Mouse (Mus musculus): ENCODE results near the gene Wfikkn2.

Wfikkn2 gene

DNA sequence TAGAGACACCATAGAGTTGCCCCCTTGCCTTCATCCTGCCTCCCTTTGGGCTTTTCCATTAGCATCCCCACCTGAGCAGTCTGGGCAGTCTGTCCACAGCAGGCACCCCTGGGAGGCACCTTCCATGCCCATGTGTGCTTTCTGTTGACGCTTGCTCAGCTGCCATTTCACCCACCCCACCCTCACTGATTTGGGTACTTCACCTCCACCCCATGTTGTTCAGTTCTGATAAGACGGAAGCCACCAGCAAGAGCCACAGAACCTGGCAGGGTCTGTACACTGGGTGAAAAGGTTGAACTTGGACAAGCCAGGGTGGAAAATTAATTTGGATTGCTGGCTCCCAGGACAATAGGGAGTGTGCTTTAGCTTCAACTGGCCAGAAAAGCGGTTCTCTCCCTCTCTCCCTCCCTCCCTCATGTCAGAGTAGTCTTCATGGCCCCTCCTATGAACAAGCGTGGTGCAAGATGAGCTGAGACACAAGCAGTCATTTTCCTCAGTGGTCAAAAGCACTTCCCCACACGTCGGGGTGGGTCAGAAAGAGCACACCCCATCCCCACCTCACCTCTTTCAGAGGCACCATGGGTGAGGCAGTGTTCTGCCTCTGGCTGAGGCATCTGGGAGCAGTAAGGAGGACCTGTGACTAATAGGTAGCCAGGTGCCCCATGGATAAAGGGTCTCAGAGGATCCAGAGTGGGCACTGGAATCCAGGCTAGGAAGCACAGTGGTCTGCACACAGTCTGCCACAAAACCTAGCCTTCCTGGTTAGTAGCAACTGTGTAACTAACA, 16.0 kb upstream of the Wfikkn2 start:
- no peak for DNase-seq (ENCODE audit: low spot score)

DNA sequence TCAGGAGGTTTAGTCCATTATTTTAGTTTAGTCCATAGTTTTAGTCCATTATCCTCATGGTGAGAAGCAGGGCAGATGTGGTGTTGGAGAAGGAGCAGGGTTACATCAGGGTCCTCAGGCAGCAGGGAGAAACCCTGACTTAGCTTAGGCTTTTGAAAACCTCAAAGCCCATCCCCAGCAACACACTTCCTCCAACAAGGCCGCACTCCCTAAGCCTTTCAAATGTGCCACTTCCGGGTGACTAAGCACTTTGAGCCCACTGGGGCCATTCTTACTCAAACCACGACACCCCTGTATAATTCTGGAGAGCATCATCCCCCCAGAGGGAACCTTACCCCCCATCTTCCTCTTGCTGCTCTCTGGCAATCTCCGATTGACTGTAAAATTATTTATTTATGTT, 14.0 kb upstream of the Wfikkn2 start:
- no peak for DNase-seq (ENCODE audit: low spot score)

DNA sequence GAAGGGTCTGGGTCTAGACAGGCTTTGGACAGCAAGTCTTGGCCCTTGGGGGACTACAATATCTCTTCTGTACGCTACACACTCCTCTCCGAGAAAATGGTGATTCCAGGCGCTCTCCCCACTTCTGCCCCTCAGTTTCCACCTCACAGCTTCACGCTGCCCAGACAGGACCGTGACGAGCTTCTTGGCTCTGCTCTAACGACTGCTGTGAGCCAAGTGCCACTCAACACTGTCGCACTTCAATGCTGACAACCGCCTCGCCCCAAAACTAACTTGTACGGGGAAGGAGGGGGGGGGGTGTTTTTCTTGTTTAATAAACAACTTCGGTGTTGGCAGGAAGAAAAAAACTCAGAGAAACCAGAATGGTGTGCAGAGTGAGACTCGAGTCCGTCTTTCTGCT, 12.2 kb upstream of the Wfikkn2 start:
- DNase-seq (ENCODE audit: low spot score), result no peak

DNA sequence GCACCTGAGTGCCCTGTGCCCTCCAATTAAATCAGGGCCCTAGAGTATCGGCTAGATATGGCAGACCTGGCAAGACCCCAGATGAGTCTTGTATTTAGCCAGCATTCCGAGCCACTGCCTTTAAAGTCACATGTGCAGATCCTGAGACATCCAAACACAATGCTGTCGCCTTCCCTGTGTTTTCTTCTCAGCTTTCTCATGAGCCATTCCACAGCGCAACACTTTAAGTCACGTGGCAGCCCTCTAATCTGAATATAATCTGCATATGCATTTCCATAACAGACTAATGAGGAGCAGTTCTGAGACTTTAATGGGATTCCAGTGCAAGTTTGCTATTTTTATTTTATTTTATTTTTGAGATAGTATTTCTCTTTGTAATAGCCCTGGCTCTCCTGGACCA, 9.9 kb upstream of the Wfikkn2 start:
- DNase-seq (ENCODE audit: low spot score), result no peak

DNA sequence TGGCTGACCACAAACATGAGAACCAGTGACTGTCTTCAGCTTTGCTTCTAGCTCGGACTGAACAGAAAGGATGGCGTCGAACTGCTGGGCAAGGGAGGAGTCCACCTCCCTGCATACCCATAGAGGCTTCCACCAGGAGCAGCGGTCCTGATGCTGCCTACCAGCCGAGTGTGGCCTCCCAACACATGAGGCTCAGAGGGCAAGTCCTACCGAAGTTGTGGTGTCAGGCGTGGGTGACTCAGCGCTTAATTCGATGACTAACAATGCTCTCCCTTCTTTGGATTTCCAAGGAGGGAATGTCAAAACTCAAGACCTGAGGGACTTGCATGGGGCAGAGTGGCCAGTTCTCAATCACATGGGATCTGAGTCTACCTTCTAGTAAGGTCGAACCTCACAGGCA, 7.9 kb upstream of the Wfikkn2 start:
- no peak for DNase-seq (ENCODE audit: low spot score)

DNA sequence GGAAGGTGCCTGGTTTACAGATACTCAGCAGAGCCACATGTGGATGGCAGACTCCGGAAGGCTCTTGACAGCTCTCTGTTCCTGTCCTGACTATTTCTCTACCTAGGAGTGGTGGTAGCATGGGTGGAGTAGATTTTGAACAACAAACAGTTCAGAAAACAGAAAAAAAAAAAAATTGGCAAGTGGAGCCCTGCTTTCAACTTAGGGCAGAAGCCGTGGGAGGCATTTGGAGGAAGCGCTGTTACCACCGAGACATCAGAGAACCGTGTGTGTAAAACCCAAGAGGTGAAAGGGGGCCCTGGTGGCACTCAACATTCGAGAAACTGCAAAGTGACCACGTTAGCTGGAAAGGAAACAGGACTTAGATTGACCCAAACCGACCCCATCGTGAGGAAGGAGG, 7.4 kb upstream of the Wfikkn2 start:
- DNase-seq (ENCODE audit: low spot score), result no peak

DNA sequence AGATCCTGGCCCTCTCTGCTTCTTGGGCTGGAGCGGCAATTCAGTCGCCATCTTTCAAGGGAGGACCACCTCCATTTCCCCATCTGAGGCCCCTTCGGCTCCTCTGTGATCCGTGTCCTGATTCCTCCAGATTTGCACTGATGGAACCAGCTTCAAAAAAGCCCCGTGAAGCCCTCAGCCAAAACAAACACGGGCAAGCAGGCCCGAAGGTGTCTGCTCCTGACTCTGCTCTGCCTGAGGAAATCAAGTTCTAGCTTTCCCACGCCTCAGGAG, 920 bp upstream of the Wfikkn2 start:
- DNase-seq (ENCODE audit: low spot score), result no peak

DNA sequence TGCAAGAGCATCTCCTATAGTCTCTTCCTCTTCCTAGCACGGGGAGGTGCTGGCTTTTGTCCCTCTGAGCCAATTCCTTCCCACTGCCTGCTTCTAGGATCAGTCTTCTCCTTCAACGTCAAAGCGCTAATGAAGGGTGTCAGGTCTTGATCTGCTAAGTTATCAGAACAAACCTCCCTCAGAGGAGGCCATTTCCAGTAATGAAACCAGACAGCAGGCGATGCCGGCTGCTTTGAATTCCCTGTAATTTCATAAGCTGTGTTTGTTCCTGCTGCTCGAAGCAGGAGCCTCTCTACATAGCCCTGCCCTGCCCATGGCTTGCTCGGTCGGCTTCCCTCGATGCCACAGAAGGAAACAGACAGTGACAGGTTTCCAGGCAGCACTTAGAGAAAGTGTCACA, 1.4 kb downstream of the Wfikkn2 start:
- no peak for DNase-seq (ENCODE audit: low spot score)

DNA sequence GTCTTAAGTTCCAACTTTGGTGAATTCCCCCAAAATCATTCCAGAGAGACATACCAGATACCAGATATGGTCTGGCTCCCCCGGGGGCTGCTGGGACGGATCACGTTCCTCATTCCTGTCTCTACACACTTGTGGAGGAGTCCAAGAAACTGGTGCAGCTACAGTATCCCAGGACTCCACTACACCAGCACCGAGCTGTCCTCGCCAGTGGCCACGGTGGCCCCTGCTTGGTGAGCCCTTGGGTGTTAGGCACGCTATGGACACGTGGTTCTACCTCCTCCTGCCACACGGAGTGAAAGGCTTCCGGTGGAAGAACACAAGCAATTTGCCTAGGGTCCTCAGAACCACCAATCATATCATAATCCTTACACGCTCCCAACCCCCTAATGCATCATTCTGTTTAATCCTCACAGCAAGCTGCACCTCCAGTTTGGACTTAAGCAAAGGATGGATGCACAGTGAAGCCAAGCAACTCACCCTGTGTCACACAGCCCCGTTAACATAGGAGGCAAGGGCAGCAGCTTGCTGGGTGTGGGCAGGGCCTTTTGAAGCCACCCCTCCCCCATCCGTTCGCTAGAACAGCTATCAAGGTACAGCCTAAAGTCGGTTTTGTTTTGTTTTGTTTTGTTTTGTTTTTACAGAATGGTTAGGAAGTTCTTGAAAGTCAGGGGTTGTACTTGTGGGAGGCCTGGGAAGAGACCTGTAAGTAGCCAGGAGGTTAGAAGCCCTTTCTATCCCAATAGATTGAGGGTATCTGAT, 2.2 kb downstream of the Wfikkn2 start:
- DNase-seq (ENCODE audit: low spot score), result no peak

DNA sequence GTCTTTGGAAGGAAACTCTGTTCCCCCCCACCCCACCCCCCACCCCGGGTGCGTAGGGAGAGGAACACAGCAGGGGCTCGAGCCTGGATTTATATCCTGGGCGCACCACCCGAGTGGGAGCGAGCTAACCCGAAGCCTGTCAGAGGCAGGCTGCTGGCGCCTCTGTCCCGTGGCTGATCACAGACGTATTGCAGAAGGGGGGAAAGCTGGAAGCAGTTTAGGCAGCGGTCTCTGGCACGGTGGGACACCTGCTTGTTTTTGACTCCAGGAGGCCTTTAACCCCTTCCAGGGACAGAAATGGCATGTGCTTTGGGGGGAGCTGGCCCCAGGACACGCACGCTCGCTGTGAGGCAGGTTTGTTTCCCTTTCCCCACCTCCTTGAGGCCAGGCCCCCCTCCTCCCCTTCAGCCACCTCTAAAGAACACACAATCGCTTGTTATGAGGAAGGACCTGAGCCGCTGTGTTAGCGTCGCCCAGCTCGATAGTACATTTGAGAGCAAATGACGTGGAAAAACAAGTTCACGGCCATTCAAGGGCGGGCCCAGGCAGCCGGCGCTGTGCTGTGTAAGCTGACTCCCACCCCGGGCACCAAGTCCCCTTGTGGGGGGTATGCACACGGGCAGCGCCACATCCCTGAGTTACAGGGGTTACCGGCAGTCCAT, 2.9 kb downstream of the Wfikkn2 start:
- no peak for DNase-seq (ENCODE audit: low spot score)

DNA sequence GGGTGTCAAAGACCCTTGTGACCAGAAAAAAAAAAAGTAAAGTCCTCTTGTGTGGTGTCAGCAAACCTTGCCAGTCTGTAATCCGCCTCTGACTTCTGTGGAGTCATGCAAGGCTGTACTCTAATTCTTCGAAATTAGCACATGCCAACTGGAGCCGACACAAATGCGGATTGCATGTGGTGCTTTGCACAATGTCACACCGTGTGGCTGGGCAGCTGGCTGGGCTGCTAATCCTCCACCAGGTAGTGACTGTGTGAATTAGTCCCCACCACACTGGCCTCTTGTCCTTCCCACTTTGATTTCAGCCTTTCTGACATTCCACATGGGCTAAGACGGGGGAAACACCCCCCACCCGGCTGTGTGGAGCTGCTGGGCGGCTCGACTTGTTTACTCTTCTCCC, 6.1 kb downstream of the Wfikkn2 start:
- peak; percentile 43 for DNase-seq (ENCODE audit: low spot score)

DNA sequence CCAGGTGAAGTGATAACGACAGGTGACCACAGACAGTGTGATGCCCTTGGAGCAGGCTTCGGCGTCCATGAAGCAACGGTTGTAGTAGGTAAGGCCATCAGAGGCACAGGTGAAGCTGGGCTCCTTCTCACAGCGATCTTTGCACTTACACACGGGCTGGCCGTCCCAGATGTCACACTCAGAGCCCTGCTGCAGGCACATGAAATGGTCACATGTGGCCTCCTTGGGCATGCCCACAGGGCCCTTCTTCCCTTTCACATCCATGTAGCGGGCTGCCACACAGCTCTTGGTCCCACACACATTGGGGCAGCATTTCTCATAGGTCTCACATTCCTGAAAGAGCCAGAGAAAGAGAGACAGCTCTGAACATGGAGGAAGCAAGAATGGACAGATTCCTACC, 7.0 kb downstream of the Wfikkn2 start:
- no peak for DNase-seq (ENCODE audit: low spot score)

DNA sequence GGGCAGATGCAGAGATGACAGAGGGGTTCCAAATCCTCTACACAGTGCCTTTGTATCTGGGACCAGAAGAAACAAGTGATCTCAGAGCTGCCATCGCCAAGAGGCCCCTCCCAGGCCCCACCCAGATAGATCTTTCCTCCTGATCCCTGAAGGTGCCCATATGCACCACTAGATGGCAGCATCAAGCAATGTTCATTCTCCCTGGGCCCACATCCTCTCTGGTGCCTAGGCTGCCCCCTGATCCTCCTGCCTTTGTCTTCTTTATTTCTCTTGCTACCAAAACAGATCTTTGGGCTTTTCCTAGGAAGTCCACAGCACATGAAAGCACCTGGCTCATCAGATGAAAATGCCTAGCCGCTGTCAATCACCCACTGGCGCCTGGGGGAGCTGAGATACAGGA, 9.7 kb downstream of the Wfikkn2 start:
- peak; percentile 82 for DNase-seq (ENCODE audit: low spot score)

DNA sequence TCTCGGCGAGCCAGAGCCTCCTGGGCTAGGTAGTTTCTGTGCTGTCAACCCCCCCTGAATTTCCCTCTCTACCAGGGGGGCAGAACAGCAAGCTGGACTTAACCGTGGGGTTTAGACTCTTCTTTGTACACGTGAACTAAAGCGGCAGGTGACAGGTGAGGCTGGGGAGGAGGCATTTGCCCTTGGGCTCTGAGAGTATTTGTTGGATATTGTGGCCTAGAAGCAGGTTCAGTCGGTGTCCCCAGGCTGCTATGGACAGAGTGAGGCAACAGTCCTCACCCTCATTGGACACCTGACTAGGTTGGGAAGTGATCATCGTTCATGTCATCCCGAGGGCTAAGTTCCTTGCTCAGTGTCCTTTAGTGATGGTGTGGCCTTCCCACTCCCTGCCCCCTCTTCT, 10.9 kb downstream of the Wfikkn2 start:
- no peak for DNase-seq (ENCODE audit: low spot score)

DNA sequence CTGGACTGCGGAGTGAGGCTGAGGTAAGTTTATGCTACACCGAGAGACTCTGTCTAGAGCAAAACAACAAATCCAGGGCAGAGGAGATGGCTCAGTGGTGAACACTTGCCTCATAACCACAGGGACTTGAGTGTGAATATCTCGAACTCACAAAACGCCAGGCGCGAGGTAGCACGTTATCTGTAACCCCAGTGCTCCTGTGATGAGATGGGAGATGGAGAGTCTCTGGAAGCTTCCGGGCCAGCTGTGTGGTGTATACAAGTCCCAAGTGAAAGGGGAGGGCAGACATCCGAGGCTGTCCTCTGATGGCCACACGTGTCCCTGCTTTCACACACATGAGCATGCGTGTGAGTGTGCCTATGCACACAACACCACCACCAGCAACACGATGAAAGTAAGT, 11.4 kb downstream of the Wfikkn2 start:
- no peak for DNase-seq (ENCODE audit: low spot score)

DNA sequence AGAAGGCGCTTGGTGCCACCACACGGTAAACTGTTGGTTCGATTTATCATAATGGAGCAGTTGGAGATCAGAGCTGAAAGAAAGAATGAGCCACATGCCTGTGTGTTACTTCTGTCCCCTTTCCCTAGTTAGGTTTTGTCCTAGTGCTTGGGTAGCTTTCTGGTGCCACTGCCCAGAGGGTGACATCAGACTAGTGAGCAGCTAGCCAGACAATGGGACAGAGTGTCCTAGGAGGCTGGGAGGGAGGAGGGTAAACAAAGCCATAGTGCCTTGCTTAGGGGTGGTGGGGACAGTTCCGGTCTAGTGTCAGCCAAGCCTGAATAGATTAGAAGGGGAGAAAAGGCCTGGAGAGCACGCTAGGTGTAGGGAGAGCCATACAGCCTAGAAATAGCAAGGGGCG, 12.4 kb downstream of the Wfikkn2 start:
- peak; percentile 75 for DNase-seq (ENCODE audit: low spot score)

DNA sequence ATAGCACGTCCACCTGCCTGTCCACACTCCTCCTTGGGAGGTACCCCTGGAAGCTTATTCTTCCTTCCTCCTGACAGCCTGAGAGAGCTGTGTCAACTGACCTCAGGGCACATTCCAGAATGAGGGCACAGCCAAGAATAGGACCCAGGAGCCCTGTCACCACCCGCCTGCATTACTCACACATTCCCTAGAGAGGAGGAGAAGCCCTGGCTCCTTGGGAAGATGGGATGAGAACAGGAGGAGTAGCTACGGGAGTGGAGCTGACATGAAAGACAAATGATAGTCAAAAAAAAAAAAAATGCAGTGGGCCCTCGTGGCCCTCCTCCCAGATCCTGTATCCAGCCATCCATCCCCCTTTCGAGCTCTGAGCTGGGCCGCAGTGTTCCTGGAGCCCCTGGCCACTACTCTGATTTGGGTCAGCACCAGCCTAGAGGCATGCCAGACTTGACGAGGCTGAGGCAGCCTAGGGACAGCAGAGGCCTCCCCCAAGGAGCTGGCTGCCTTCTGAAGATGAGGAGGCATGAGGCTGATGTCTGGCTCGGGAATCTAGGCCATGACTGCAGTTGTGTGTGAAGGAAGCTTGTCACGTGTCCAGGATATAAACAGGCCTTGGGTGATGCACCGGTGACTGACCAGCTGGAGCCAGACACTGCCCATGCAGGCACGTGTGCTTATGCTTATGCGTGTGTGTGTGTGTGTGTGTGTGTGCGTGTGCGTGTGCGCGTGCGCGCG, 13.8 kb downstream of the Wfikkn2 start:
- peak; percentile 44 for DNase-seq (ENCODE audit: low spot score)

DNA sequence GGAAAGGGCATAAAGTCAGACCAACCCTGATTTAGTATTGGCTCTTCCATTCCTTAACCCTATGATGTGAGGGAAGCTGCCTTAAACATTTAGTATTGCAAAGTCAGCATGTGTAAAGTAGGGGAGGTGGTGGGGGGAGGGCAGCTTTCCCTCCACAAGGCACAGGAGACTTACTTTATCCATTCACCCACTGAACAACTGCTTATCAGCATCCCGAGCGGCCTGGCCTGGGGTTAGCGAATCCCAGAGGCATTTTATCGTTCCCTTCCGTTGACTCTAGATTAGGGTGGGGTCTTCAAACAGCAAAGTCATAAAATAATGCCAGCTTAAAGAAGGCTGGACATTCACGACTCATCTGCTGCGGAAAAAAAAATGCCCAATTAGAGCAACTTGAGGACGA, 15.6 kb downstream of the Wfikkn2 start:
- no peak for DNase-seq (ENCODE audit: low spot score)

DNA sequence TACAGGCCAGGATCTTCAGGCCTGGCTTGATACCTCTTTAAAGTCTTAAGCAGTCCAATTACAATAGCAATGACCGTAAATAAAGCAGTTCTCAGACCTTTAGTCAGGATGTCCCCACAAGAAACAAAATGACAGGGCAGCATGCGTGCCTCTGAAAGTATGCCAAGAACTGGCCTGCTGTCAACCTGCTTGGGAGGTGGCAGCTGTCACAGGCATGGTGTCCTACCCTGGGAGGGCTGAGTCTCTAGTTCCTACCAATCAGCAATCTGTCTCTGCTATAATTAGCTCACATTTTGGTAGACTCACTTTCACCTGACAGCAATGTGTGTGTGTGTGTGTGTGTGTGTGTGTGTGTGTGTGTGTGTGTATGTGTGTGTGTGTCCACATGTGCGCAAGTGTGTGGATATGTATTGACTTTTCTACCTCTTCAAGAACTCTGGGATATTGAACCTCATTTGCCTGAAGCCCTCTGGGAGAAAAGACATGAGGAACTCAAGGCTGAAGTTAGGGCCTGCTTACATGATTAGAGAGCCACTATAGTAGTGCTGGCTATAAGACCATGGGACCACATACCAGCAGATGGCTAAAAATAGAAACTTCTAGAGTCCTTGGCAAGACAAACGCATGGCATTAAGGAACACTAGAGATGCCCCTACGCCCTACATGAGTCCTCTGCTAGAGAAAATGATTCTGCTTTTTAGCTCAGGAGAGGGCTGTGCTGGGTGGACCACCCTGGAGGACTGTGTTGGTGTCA, 16.4 kb downstream of the Wfikkn2 start:
- DNase-seq (ENCODE audit: low spot score), result peak; percentile 33

DNA sequence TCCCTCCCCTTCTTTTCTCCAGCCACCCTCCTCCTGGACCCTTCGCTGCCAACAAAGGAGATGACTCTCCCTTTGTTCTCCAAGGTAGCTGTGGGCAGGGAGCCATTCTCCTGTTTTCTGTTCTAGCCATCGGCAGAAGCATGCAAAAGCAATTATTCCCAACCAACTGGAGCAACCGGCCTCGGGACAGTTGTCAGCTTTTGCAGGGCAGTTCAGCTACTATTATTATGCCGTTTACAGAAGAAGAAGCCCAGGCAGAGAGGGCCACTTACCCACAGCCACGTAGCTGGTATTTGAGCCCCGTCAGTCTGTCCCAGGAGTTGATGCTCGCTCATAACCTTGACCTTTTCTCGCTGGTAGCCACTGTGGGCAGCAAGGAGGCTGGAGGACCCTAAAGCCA, 17.4 kb downstream of the Wfikkn2 start:
- no peak for DNase-seq (ENCODE audit: low spot score)

DNA sequence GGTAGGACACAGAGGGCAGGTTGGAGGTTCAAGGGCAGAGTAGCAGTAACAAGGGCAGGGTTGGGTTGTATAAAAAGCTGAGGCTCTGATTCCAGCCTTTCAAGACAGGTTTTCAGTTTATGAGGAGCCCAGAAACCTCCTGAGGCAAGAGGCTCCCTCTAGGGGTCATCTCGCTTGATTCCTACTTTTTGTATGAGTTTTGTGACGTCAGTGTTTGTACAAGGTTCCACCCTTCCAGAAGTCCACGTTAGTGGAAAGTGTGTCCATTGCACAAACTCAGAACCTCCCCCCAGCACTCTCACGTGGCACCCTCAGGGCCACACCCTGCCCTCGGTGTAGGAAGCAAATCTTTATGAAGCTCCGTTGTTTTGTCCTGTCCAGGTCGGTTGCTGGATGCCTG, 19.8 kb downstream of the Wfikkn2 start:
- peak; percentile 83 for DNase-seq (ENCODE audit: low spot score)

DNA sequence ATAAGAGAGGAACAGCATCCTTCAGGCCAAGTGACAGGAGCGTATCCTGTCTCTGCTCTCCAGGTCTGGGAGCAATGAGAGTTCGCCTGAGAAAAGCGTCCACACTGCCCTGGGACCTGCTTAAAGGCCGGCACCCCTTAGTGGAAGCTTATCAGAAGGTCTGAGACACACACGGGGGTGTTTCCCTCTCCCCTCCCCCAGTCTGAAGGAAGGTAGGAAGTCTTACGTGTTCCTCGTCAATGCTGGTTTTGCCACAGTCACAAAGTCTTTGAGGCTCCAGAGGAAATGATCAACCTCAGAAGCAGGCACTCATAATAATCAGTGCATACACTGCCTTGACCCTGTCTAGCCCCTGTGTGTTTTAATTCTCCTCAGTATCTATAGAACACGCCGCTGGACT, 22.3 kb downstream of the Wfikkn2 start:
- no peak for DNase-seq (ENCODE audit: low spot score)

All from adipocyte (in vitro differentiated cells).